Mouse (Mus musculus) T-helper 2 cell (primary cell): ENCODE measurements at regions not wholly inside any gene's neighbourhood (a gene's known extent, or its start where the extent isn't known, plus 50 kb on each side); places are given as distances from the start of the nearest gene placed in this dataset.

Experiments used
- in situ Hi-C: fragments of 300-600 bp; cut with MboI, MseI; formaldehyde crosslinking; loops from one replicate; pipeline ENCODE4 v1.15.1; 2025; ENCODE audit warnings: high pct_unique_total_duplicates

DNA sequence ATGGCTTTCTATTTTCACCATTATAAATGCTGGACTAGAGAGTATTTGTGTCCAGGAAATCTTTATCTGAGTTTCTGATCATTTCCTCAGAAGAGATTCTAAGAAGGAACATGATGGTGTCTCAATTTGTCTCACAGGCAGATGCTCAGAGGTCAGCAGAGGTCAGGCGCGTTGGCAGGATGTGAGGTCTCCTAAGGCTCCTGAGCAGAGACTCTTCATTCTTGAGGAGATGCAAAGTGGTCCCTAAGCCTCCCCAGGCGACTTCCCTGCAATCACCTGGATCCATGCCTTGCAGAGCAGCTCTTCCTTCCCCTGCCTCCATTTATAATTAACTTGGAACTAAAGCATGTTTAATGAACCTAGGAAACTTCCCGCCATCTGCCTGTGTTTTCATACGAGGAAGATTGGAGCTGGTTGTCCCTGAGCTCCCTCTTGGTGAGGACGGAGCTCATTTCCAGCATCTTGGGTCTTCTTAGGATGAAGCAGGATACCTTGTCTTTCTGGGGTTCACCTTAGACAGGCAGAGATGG is 71.8 kb downstream of the Arf2 start:
- in situ Hi-C loops, result no loop called here

DNA sequence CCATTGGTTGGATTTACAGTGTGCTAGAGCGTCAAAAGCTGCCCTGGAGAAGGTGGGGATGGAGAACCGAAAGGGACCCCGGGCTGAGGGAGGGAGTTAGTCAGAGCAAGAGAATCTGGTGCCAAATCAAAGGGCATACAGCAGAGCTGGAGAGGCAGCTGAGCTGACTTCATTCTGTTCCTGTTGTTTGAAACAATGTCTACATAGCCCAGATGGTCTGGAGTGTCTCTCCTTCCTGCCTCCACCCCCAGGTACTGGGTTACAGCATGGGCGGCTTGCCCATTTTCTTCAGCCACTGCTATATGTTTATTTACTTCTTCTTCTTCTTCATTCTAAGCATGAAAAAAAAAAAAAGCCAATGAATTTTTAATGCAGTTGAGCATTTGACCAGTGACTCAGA is 78.7 kb downstream of the Arf2 start:
- in situ Hi-C loops, result loop anchor here (5.0 kb wide), 1 partner anchor 548 kb away; no protein-coding TSS in a partner anchor

DNA sequence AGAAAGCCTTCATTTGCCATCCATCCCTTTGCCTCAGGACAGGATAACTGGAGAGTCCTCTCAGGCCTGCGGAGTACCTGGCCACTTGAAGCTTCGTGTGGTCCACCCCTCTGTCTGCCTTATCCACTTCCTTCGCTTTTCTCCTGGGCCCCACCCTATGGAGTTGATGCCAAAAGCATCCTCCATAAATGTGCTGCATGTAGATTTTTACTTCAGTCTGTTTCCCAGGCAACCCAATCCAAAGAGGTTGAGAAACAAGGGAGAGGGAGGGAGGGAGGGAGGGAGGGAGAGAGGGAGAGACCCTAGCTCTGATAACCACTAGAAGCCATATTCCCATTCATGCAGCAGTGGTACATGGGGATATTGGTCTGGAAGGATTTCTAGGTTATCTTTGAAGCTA is 80.7 kb upstream of the Crhr1 start:
- in situ Hi-C loops, result no loop called here

DNA sequence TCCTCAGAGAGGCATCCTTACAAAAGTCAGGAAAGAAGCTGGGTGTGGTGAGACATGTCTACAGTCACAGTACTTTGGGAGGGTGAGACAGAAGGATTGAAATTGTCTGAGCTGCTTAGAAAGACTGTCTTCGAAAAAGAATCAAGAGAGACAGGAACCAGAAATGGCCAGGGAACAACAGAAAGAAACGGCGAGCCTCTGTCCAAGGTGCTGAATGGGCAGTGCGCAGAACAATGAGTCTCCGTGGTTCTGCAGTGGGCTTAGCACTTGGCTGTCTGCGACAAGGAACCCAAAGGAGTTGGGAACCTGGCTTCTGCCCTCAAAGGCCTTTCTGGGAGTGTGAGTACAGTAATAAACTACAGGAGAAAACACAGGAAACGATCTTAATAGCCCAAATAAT is 79.4 kb upstream of the Crhr1 start:
- in situ Hi-C loops, result no loop called here

DNA sequence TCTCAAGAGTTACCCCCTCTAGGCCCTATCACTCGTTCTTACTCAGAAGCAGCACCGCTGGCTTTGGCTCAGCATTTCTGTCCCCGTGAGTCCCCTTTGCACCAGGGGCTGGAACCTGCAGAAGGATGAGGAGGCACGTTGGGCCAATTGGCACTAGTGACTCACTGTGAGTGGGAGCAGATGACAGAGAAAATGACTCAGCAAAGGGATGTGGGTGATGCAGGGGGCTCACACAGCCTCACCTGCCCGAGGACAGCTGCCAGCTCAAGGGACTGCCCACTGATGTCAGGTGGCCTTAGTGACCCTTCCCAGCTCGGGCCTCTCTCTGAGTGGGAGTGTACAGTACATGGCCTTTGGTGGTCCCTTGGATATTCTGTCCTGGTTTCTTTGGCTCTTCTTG is 76.7 kb upstream of the Crhr1 start:
- in situ Hi-C loops, result no loop called here

DNA sequence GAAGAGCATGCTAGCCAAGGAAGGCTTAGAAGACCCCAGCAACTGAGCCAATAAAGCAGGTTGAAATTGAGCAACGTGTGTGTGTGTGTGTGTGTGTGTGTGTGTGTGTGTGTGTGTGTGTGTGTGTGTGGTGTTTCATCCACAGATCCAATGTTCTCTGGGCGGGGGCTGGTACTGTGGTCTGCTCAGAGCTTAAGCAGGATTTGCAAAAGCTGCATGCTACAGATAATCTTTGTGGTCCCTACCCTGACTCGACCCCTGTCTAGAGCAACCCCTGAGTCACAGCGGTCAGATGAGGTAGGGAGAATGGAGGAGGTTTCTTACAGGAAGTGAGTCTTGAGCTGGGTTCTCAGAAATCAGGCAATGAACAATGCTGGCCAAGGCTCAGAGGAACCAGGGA is 75.6 kb upstream of the Crhr1 start:
- in situ Hi-C loops, result no loop called here

DNA sequence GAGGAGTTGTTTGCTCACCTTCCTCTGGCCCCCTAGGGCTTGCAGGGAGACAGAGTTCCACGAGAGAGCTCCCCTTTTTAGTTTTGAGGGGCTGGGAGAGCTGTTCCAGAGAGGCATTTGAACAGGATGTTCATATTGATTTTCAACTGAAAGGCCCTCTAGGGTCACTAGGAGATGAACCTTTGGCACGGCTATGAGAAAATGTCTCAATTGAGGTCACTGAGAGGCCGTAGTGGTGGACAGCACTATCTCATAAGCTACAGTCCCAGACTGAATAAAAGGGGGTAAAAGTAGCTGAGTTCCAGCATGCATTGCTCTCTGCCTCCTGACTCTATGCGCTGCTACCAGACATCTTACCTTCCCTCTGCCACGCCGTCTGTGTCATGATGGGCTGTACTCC is 74.1 kb upstream of the Crhr1 start:
- in situ Hi-C loops, result no loop called here

DNA sequence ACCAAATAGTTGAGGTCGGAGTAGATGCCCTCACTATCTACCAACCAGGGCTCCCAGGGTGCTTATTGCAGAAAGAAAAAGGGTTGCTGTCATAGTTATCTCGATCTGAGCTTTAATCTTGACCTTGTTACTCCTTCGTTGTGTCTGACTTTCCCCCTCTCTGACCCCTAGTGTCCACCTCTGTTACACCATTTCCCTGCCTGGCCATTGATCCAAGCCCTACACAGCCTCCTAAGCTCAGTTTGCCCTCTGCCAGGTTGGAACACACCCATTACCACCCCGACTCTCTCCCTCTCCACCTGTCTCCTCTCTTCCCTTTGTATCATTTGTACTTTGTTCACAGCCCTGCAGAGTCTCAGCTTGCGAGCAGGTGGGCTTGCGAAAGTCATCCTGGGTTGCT is 73.6 kb upstream of the Crhr1 start:
- in situ Hi-C loops, result no loop called here

DNA sequence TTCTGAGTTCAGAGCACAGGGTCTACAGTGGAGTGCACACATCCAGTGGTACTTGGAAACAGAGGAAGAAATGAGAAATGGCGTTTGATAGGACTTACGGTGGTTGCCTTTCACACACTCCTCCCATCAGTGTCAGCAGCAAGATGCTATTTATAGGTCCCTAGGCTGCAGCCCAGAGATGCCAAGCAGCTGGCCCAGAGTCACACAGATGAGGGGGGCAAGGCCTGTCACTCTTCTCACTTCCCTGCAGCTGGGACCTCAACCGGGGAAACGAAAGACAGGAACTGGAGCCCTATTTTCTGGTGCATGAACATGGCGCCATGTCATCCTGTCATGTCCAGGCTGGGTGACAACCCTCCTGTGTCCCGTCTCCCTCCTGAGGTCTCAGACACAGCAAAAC is 71.3 kb upstream of the Crhr1 start:
- in situ Hi-C loops, result no loop called here

DNA sequence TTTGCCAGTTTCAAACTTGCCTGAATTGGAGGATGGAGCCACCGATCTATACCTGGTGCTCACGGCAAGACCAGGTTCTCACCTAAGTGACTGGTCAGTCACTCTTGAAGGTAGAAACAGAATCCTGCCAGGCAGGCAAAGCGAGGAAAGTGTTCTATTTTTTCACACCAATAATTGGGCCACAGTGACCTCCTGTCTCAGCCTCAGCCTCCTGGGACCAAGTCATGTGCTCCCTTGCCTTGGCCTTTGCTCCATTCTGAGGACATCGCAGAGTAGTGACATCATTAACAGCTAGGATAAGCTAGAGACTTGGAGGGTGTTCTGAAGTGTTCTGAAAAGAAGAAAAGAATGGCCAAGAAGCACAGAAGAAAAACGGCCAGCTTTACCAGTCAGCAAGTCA is 67.5 kb upstream of the Crhr1 start:
- in situ Hi-C loops, result no loop called here

DNA sequence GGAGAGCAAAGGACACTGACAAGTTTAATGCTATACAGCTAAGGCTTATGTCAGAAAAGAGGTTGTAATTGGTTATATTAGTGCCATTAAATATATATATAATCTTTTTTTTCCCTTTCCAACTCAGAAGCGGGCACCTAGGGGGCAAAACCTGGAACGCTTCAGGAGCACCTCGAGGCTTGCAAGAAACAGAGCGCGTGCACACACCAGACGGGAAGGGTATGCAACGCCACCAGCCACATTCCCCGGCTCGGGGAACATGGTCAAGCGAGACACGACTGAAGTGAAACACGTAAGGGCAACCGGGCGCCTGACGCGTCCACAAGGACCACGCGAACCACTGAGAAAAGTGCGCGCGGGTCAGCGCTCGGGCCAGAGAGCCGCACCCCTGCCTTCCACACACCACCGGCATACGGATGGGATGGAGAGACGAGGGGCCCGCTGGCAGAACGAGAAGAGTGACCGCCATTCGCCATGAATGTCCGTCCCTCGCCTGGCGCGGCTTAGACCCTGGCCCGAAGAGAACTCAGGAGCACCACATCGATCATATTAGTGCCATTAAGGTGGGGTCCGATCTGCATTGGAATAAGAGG is 60.0 kb upstream of the Crhr1 start:
- in situ Hi-C loops, result no loop called here

DNA sequence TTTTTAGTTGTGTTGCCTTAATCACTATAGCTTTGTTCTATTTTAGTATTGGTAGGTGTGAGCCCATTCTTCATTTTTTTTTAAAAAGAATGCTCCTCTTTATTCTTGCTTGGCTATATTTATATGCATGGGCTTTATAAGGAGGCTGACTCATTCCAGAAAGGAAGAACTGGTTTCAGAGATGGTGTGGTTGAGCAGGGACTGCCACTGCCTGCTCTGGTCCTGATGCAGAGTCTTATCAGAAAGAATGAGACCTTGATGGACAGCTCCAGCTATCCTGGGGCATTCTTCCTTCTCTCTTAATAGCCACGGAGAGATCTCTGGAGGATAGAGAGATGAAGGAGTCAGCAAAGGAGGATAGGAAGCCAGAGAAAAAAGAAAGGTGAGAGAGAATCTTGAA is 57.9 kb upstream of the Crhr1 start:
- in situ Hi-C loops, result no loop called here

DNA sequence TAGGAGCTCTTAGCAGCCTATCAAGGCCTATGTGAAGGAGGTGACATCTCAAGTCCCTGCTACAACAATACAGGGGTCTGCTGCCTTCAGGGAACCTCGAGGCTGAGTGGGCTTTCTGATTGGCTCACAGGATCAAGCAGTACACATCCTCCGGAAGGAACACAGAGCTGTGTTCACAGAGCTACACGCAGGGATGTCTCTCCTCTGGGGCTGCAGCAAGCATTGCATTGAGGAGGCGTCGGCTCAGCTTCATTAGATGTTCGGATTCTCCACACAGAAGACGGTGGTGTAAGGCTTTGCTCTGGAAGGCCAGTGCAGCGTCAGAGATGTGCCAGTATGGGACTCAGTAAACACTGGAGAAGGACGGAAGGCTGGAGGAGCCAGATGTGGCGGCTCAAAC is 57.3 kb upstream of the Crhr1 start:
- in situ Hi-C loops, result no loop called here

DNA sequence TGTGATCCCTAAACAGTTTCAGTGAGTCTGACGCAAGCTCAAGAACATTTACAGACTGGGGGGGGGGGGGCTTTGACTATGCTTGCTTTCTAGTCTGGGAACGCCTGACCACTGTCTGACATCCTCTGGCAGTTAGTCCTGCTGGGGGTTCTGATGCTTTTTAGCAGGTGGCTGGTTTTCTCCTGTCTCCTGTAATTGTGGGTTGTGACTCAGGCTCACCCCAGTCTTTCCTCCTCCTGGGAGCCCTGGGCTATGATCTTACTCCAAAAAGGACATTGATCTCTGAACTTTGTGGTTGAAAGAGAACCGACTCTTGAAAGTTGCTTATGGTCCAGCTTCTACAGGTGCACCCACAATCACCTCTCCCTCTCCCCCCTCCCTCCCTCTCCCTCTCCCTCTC is 50.6 kb upstream of the Crhr1 start:
- in situ Hi-C loops, result no loop called here
